Mouse (Mus musculus) CD4-positive helper T cell, adult 2 months (primary cell): ENCODE measurements around the gene Ankrd65.
A peak's percentile ranks its signal among the peaks of the same experiment; 100 is the strongest.
"Not testable (repeated sequence)": the region's sequence is repeated elsewhere in the genome, so short reads cannot be mapped to it uniquely, and the experiment has no call there.

ENCODE experiments used
- DNase-seq: peaks from one replicate; pipeline ENCODE4 v3.0.0-alpha.2; 2012; ENCODE audit warnings: low read depth, missing footprints, low spot score

The Ankrd65 gene

GRCm38 (mm10) chr4:155774971-155775740 lies 15.1 kb upstream of the Ankrd65 start:
- DNase-seq, result no peak

DNA sequence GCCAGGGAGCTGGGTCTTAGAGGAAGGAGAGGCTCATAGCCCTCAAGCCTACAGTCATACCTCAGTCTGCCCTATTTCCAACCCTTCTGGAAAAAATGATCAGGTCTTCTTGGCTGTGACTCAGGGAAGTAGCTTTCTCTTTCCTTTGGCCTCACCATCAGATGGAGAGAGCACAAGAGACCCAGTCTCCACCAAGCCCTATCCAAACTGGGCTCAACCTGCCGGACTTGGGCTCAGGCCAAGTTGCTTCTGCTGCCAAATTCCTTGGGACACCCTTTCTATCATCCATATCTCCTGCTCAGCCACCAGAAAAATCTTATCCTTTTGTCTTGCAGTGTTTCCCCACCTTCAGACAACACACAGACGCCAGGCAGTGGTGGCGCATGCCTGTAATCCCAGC lies 14.4 kb upstream of the Ankrd65 start:
- no peak for DNase-seq

DNA sequence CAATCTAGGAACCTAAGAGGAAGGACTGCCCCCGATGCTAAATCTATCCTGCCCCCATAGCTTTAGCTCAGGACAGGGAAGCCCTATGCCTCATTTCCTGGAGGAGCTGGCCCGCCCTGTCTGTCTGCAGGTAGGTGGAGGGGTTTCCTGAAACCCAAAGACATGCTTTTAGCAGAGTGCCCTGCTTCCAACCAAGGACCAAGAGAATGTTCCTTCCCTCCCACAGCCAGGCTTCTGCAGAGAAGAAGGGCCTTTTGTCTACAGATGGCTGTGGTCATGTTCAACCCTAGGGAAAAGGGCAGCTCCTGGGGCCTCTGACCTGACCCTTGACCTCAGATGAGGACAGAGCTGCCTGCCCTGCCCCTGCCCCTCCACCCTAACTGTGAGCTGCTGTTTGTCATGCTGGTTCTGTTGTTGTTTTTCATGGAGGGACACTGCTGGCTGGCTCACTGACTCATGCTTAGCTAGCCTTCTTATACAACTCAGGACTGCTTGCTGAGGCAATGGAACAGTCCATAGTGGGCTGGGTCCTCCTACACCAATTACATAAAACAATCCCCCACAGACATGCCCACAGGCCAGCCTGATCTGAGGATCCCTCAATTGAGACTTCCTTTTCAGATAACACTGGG lies 13.4 kb upstream of the Ankrd65 start:
- no peak for DNase-seq

DNA sequence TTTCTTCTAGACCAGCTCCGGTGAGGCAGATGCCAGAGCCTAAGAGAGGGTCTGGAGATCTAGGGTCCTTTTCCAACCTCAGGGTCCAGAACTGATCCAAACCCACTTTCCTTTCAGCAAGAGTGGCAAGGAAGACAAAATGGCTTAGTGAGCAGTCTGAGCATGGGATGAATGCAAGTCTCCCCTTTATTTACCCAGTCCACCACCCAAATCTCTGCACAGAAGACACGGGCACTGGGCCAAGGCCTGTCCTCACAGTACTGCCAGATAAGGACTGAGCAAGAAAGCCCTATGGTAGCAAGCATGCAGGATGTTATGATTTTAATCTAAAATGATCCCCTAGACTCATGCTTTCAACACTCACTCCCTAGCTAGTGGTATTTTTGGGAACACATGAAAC lies 12.4 kb upstream of the Ankrd65 start:
- DNase-seq, result no peak

DNA sequence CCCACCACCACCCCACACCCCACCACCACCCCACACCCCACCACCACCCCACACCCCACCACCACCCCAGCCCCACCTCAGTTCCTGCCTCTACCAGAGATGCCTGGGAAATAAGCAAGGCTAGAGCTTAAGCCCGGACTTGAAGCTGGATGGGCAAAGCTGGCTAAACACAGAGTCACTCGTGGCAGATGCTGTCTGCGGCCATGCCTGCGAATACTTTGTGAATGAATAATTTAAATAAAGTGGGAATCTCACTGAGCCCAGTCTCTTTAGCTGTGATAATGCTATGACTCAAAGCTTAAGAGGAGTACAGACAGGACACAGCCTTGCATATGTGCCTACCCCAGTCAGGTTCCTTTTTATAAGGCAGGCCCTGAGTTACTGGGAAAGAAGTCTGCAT lies 10.7 kb upstream of the Ankrd65 start:
- DNase-seq, result no peak

- no peak for DNase-seq
Observed at GRCm38 (mm10) chr4:155780895-155781294, 9.3 kb upstream of the Ankrd65 start.

- no peak for DNase-seq
Observed at GRCm38 (mm10) chr4:155783486-155784080, 6.7 kb upstream of the Ankrd65 start.

GRCm38 (mm10) chr4:155784081-155784701 lies 6.0 kb upstream of the Ankrd65 start:
- DNase-seq, result peak; percentile 63

DNA sequence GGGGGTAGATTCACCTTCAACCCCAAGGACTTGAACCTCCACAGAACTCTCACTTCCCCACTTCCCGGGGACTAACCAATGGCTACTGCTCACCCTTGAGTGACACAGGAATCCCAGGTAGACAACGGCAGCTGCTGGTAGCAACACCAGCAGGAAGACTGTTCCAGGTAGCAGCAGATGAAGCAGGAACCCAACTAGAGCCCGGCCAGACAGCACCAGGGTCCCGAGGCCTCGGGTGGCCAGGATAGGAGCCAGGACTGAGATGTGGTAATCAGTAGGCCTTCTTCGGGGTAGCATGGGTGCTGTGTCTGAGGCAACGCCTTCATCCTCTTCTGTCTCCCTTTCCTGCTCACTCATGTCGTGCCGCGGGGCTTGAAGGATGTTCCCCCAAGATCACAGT lies 5.0 kb upstream of the Ankrd65 start:
- no peak for DNase-seq

GRCm38 (mm10) chr4:155785819-155786218 lies 4.4 kb upstream of the Ankrd65 start, which contains the start of gene Tmem88b:
Gene Tmem88b (minus strand): TSS chr4:155785874.
- DNase-seq, result no peak

- no peak for DNase-seq
Observed at GRCm38 (mm10) chr4:155788300-155788699, 1.9 kb upstream of the Ankrd65 start.

DNA sequence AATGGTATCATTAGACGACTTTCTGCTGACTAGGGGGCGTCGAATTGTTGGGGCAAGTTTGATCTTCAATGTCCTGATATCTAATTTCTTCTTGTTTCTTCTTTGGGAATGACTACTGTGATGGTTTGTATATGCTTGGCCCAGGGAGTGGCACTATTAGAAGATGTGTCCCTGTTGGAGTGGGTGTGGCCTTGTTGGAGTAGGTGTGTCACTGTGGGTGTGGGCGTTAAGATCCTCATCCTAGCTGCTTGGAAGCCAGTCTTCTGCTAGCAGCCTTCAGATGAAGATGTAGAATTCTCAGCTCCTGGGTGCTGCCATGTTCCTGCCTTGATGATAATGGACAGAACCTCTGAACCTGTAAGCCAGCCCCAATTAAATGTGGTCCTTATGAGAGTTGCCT lies 1.4 kb upstream of the Ankrd65 start:
- not testable (repeated sequence) for DNase-seq

DNA sequence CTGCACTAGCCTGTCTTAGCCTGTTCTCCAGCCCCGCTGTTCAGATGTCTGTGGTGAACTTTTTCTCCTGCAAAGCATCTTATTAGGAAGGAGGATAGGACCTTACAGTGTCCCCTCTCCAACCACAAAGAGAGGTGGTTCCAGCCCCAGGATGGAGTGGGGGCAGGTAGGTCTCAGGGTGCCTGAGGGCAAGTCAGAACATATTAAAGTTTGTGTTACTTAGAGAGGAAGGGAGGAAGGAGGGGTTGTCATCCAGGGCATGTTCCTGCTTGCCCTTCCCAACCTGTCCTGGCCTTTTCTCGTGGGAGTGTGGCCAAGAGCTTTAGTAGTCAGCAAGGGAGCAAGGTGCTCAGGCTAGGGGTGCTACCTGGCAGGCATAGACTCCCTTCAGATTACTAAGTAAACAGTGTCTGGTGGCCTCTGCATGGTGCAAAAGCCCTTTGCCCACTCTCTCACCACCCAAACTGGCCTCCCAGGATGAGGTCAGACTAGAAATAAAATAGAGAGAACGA lies 467 bp downstream of the Ankrd65 start:
- DNase-seq, result no peak

- DNase-seq, result no peak
Observed at GRCm38 (mm10) chr4:155791240-155791933, 1.1 kb downstream of the Ankrd65 start.

DNA sequence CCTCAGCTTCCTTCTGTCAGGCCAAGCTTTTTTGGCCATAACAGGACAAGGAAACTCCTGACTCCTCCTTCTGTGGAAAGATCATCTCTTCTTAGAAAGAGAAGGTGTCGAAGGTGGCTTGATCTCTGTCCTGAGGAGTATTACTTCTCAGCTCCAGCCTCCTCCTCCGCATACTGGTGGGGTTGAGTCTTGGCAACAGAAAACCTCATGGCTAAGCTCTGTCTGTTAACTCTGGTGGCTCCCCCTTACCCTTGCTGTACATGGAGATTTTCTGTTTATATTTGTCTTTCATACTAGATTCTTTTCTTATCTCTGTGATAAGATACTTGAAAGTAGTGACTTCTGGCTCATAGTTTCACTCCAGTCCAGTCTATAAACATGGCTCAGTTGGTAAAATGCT lies 3.5 kb downstream of the Ankrd65 start:
- no peak for DNase-seq

- no peak for DNase-seq
Observed at GRCm38 (mm10) chr4:155802075-155802474, 11.8 kb downstream of the Ankrd65 start.

DNA sequence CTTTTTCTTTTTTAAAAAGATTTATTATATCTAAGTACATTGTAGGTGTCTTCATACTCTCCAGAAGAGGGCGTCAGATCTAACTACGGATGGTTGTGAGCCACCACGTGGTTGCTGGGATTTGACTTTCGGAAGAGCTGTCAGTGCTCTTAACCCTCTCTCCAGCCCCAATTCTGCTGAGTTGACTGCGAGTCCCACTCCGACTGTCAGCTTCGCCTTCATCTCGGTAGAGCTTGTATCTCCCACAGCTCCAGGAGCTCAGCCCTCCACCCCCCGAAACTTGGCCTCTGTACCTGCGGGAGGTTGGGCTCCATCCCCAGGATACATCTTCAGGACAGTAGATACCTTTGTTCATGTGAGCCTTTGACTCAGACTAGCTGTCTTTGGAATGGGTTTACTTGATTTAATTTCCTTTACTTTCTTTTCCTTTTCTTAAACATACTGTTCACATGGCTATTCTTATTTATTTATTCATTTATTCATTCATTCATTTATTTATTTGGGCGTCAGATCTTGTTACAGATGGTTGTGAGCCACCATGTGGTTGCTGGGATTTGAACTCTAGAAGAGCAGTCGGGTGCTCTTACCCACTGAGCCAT lies 12.6 kb downstream of the Ankrd65 start, which contains the start of gene Mrpl20:
TSS of gene Mrpl20 (plus strand) at position 138 of the 599 bp plus-strand sequence.
- DNase-seq, result peak; percentile 65

GRCm38 (mm10) chr4:155803340-155804041 lies 13.3 kb downstream of the Ankrd65 start:
- DNase-seq, result peak; percentile 94

DNA sequence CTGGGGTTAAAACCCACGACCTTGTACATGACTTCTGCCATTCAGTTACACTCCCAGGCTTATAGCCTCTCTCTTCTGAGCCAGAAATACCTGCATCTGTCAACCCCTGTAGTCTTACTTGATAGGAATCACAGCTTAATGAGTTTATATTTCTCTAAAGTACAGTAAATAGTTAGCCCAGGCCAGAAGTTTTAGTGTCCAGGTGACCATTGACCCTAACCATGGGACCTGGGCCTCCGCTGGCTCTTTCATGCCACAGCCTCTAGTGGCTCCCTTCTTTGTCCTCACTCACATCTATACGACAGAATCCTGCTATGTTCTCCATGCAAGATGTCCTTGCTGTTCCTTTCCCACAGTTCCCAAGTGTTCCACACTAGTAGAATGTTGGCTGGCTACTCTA lies 17.6 kb downstream of the Ankrd65 start:
- DNase-seq, result no peak

- DNase-seq, result peak; percentile 100
Observed at GRCm38 (mm10) chr4:155811929-155812664, 21.9 kb downstream of the Ankrd65 start, which contains the start of gene Ccnl2. Gene Ccnl2 (plus strand): TSS chr4:155812489.
